Mouse (Mus musculus) ES-E14 (cell line): ENCODE measurements around the gene Fut7. TPM values are rescaled to one million over a fixed set of nuclear protein-coding genes. Genes with fewer than 3 reads are reported as not detected.

Source experiments
- DNase-seq: peaks from one replicate; pipeline ENCODE4 v3.0.0-alpha.2; 2013; ENCODE audit warnings: low read depth, low spot score
- H3K27ac ChIP-seq: 2 replicates; pipeline ENCODE4 v1.5.1; 2012; ENCODE audit warnings: low read depth, mild to moderate bottlenecking, low read length, moderate library complexity, mixed read lengths; ENCODE audit not compliant: poor library complexity, insufficient read depth, severe bottlenecking
- H3K36me3 ChIP-seq: 2 replicates; pipeline ENCODE4 v1.6.1; 2012; ENCODE audit warnings: mild to moderate bottlenecking, low read length, moderate library complexity, mixed read lengths; ENCODE audit not compliant: control insufficient read depth, poor library complexity, insufficient read depth, severe bottlenecking
- H3K4me1 ChIP-seq, 2 experiments: fragments of 150-350 bp in 1 of 2; sonication (generic) in 1 of 2; 2 replicates each; pipeline ENCODE4 v1.6.1; 2012; ENCODE audit warnings: low read length in 2 of 2, mild to moderate bottlenecking in 1 of 2, mixed read lengths in 1 of 2; ENCODE audit not compliant: control insufficient read depth in 2 of 2, insufficient read depth in 2 of 2, poor library complexity in 1 of 2
- H3K4me3 ChIP-seq, 2 experiments: fragments of 150-350 bp in 1 of 2; sonication (generic) in 1 of 2; 2 replicates each; pipeline ENCODE4 v1.5.1; 2012; ENCODE audit warnings: low read length in 2 of 2, low read depth in 1 of 2, mild to moderate bottlenecking in 1 of 2, mixed read lengths in 1 of 2; ENCODE audit not compliant: insufficient read depth in 1 of 2, poor library complexity in 1 of 2, severe bottlenecking in 1 of 2
- H3K9ac ChIP-seq: 2 replicates; pipeline ENCODE4 v1.6.1; 2012; ENCODE audit warnings: low read depth, mild to moderate bottlenecking, low read length, mixed read lengths; ENCODE audit not compliant: poor library complexity, insufficient read depth, severe bottlenecking
- H3K9me3 ChIP-seq: fragments of 150-350 bp; sonication (generic); 2 replicates; pipeline ENCODE4 v1.6.1; 2012; ENCODE audit warnings: low read depth, mild to moderate bottlenecking, low read length; ENCODE audit not compliant: control insufficient read depth, insufficient read depth
- CHD2 ChIP-seq: IDR thresholded peaks from 2 replicates; pipeline ENCODE4 v1.6.1; 2014; ENCODE audit warnings: mild to moderate bottlenecking, low read depth, low read length, inconsistent platforms
- HCFC1 ChIP-seq: IDR thresholded peaks from 2 replicates; pipeline ENCODE4 v1.6.1; 2012; ENCODE audit warnings: low read length, inconsistent platforms, borderline replicate concordance; ENCODE audit not compliant: insufficient read depth
- MAFK ChIP-seq: IDR thresholded peaks from 2 replicates; pipeline ENCODE4 v1.6.1; 2014; ENCODE audit warnings: mild to moderate bottlenecking, low read depth, low read length, inconsistent platforms; ENCODE audit not compliant: insufficient read depth
- ZC3H11A ChIP-seq: IDR thresholded peaks from 2 replicates; pipeline ENCODE4 v1.6.1; 2012; ENCODE audit warnings: low read depth, mild to moderate bottlenecking, inconsistent platforms, low read length, borderline replicate concordance
- ZNF384 ChIP-seq: IDR thresholded peaks from 2 replicates; pipeline ENCODE4 v1.6.1; 2012; ENCODE audit warnings: low read depth, low read length, inconsistent platforms
- in situ Hi-C, 2 experiments: fragments of 600-800 bp; cut with MboI; formaldehyde crosslinking; loops; one replicate each; pipeline ENCODE4 v1.15.1; 2025; ENCODE audit warnings: low sequenced_read_pairs in 2 of 2, inconsistent platforms in 1 of 2; ENCODE audit not compliant: unreplicated experiment in 2 of 2
- total RNA-seq: library from RNA; depleted of rRNA; stranded (reverse); fragments of 300-350 nt; gene quantifications from 2 replicates; pipeline ENCODE4 v1.2.3, GENCODE M21; 2012

Fut7 gene
- total RNA-seq, 1 experiment, result not detected

- Histone ChIP-seq H3K36me3 (no peaks in the 10 kb centered on the region), H3K9ac (no peak overlapping the region), H3K9me3 (no peaks in the 10 kb centered on the region), H3K4me3 (no peak overlapping the region), H3K27ac (no peak overlapping the region), H3K4me1 (peaks cover 0 to 4% of the 10 kb centered on the region in 2 experiments; a peak in 2 of 4 replicates)
- no peak for TF ChIP-seq ZC3H11A
- no peak for TF ChIP-seq HCFC1
- no peak for TF ChIP-seq MAFK
- TF ChIP-seq CHD2, result no peak
- no peak for TF ChIP-seq ZNF384
- in situ Hi-C loops, result no loop called here
- DNase-seq, result no peak
Observed at GRCm38 (mm10) chr2:25417426-25417825, 5.6 kb upstream of the Fut7 start.

- H3K4me1 ChIP-seq, result peaks cover 0 to 8% of the 10 kb centered on the region in 2 experiments; a peak in 2 of 4 replicates
- no peaks in the 10 kb centered on the region for H3K36me3 ChIP-seq
- no peak overlapping the region for H3K4me3 ChIP-seq
- in situ Hi-C loops, result no loop called here
- no peaks in the 10 kb centered on the region for H3K9me3 ChIP-seq
- 0 out of 2 replicates have a peak, but pooled peaks have one; percentile 22 for TF ChIP-seq ZC3H11A
- no peak for TF ChIP-seq ZNF384
- DNase-seq, result peak; percentile 80
- H3K27ac ChIP-seq, result no peak overlapping the region
- H3K9ac ChIP-seq, result no peak overlapping the region
Observed at GRCm38 (mm10) chr2:25421896-25422295, 1.2 kb upstream of the Fut7 start.

DNA sequence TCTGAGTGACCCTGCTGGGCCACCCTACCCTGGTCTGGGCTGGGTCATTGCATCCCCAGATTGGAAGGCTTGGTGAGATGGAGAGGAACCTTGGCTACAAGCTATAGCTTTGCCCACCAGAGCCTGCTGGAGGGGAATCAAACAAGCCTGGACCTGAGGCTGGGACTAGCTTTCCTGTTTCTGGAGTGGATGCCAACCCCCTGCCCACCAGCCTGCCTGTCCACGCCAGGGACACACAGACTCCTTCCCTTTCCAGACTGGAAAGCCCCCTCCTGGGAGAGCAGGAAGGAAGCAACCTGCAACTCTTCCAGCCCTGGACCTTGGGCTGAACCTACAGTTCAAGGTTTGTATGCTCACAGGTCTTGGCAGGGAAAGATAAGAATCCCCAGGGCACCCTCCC, 559 bp downstream of the Fut7 start:
- in situ Hi-C loops, result no loop called here
- no peak overlapping the region for H3K9ac ChIP-seq
- no peak for TF ChIP-seq MAFK
- TF ChIP-seq ZC3H11A, result no peak
- no peak for TF ChIP-seq HCFC1
- no peak for TF ChIP-seq ZNF384
- no peak for TF ChIP-seq CHD2

GRCm38 (mm10) chr2:25425481-25425880, 2.4 kb downstream of the Fut7 start:
- no peaks in the 10 kb centered on the region for H3K36me3 ChIP-seq
- H3K4me1 ChIP-seq, result peaks cover 0 to 12% of the 10 kb centered on the region in 2 experiments; a peak in 2 of 4 replicates
- TF ChIP-seq CHD2, result no peak
- no peak for TF ChIP-seq ZC3H11A
- TF ChIP-seq MAFK, result no peak
- no peak for TF ChIP-seq ZNF384
- H3K27ac ChIP-seq, result no peak overlapping the region
- H3K9ac ChIP-seq, result peak overlapping the region; percentile 9; the same call in 1 of the 2 replicates
- in situ Hi-C loops, result no loop called here
- DNase-seq, result no peak
- peak overlapping the region; percentile 47 to 50 for H3K4me3 ChIP-seq
- no peaks in the 10 kb centered on the region for H3K9me3 ChIP-seq

More for the DNA sequence above, 559 bp downstream of the Fut7 start:
- H3K27ac ChIP-seq, result no peak overlapping the region
- no peak for DNase-seq
- no peaks in the 10 kb centered on the region for H3K9me3 ChIP-seq
- peaks cover 0 to 8% of the 10 kb centered on the region in 2 experiments; a peak in 2 of 4 replicates for H3K4me1 ChIP-seq
- H3K4me3 ChIP-seq, result no peak overlapping the region
- no peaks in the 10 kb centered on the region for H3K36me3 ChIP-seq

- H3K9me3 ChIP-seq, result no peaks in the 10 kb centered on the region
- no peak overlapping the region for H3K4me3 ChIP-seq
- peaks cover 0 to 9% of the 10 kb centered on the region in 2 experiments; a peak in 2 of 4 replicates for H3K4me1 ChIP-seq
- peak; percentile 85 for DNase-seq
- in situ Hi-C loops, result no loop called here
- no peaks in the 10 kb centered on the region; the same call in 1 of the 2 replicates for H3K36me3 ChIP-seq
- TF ChIP-seq CHD2 (no peak), HCFC1 (no peak)
- H3K9ac ChIP-seq, result no peak overlapping the region
- H3K27ac ChIP-seq, result no peak overlapping the region
Observed at GRCm38 (mm10) chr2:25426721-25427191, 3.7 kb downstream of the Fut7 start.
